Mouse (Mus musculus): ENCODE results near the gene Gm9045. TPM values are rescaled to one million over a fixed set of nuclear protein-coding genes. Genes with fewer than 3 reads are reported as not detected.

Gene Gm9045
- not detected in 2 replicates for polyA plus RNA-seq (2021; fragmentation: Nextera tagmentation)
- long read RNA-seq, experiment 1 = 0 reads
- long read RNA-seq, experiment 2 = 0 reads

DNA sequence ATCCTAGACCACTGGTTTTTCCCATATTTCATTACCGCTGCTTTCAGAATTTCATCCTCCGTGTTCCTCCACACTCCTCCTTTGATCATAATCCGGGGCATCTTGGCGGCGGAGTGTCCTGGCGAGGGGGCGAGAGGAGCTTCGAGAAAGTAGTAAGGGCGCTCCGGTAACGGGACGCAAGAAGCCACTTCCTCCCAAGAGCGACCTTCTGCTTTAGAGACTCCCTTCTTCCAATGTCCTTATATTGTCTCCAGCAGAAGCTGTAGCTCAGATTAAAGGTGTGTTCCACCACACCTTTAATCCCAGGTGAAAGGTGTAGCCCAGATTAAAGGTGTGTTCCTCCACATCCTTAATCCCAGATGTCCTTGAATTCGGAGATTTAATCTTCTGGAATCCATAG is at the start of gene Gm9045:
TSS of gene Gm9045 (minus strand) at position 101 of the 400 bp plus-strand sequence.

DNA sequence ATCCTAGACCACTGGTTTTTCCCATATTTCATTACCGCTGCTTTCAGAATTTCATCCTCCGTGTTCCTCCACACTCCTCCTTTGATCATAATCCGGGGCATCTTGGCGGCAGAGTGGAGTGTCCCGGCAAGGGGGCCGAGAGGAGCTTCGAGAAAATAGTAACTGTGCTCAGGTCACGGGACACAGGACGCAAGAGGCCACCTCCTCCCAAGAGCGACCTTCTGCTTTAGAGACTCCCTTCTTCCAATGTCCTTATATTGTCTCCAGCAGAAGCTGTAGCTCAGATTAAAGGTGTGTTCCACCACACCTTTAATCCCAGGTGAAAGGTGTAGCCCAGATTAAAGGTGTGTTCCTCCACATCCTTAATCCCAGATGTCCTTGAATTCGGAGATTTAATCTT is 16.4 kb upstream of the Gm9045 start, which contains the start of gene Gm9049:
TSS of gene Gm9049 (minus strand) at position 101 of the 400 bp plus-strand sequence.

DNA sequence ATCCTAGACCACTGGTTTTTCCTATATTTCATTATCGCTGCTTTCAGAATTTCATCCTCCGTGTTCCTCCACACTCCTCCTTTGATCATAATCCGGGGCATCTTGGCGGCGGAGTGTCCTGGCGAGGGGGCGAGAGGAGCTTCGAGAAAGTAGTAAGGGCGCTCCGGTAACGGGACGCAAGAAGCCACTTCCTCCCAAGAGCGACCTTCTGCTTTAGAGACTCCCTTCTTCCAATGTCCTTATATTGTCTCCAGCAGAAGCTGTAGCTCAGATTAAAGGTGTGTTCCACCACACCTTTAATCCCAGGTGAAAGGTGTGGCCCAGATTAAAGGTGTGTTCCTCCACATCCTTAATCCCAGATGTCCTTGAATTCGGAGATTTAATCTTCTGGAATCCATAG is 10.9 kb upstream of the Gm9045 start, which contains the start of gene Gm9048:
TSS of gene Gm9048 (minus strand) at position 101 of the 400 bp plus-strand sequence.

DNA sequence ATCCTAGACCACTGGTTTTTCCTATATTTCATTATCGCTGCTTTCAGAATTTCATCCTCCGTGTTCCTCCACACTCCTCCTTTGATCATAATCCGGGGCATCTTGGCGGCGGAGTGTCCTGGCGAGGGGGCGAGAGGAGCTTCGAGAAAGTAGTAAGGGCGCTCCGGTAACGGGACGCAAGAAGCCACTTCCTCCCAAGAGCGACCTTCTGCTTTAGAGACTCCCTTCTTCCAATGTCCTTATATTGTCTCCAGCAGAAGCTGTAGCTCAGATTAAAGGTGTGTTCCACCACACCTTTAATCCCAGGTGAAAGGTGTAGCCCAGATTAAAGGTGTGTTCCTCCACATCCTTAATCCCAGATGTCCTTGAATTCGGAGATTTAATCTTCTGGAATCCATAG is 5.5 kb upstream of the Gm9045 start, which contains the start of gene Gm9046:
TSS of gene Gm9046 (minus strand) at position 101 of the 400 bp plus-strand sequence.

DNA sequence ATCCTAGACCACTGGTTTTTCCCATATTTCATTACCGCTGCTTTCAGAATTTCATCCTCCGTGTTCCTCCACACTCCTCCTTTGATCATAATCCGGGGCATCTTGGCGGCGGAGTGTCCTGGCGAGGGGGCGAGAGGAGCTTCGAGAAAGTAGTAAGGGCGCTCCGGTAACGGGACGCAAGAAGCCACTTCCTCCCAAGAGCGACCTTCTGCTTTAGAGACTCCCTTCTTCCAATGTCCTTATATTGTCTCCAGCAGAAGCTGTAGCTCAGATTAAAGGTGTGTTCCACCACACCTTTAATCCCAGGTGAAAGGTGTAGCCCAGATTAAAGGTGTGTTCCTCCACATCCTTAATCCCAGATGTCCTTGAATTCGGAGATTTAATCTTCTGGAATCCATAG is 5.3 kb downstream of the Gm9045 start, which contains the start of gene Gm9044:
TSS of gene Gm9044 (minus strand) at position 101 of the 400 bp plus-strand sequence.

DNA sequence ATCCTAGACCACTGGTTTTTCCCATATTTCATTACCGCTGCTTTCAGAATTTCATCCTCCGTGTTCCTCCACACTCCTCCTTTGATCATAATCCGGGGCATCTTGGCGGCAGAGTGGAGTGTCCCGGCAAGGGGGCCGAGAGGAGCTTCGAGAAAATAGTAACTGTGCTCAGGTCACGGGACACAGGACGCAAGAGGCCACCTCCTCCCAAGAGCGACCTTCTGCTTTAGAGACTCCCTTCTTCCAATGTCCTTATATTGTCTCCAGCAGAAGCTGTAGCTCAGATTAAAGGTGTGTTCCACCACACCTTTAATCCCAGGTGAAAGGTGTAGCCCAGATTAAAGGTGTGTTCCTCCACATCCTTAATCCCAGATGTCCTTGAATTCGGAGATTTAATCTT is 10.8 kb downstream of the Gm9045 start, which contains the start of gene Gm9040:
TSS of gene Gm9040 (minus strand) at position 101 of the 400 bp plus-strand sequence.

DNA sequence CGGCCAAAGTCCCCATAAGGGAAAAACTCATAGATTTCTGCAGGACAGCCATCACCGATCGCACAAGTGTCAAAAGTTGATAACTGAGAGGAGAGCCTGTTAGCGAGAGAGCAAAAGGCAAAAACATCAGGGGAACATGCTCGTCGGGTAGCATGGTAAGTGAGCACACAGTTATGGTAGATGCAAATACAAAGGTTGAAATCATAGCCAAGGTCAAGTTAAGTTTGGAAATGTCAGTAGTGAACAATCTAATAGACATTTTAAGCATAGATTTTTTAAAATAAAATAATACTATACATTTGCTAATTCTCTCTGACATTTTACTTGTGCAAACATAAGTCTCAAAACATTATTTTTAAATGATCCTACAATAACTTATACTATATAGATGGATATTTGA is 42.7 kb downstream of the Gm9045 start, which contains the start of gene Iltifb:
TSS of gene Iltifb (minus strand) at position 101 of the 400 bp plus-strand sequence.

Other genes with a start within 250 kb of the Gm9045 start
- 3.9 and 4.5 TPM in 2 replicates for gene Mdm1, start 196.0 kb downstream of the Gm9045 start, polyA plus RNA-seq (2021; fragmentation: Nextera tagmentation)
- 0.23 and 0.39 TPM in 2 replicates for gene Il22, start 132.9 kb downstream of the Gm9045 start, polyA plus RNA-seq (2021; fragmentation: Nextera tagmentation)
- not detected in 2 replicates for gene Gm32717, start 97.1 kb downstream of the Gm9045 start, polyA plus RNA-seq (2021; fragmentation: Nextera tagmentation)
- not detected in 2 replicates for gene Gm32802, start 79.1 kb downstream of the Gm9045 start, polyA plus RNA-seq (2021; fragmentation: Nextera tagmentation)
- gene Iltifb, start 42.8 kb downstream of the Gm9045 start, polyA plus RNA-seq (2021; fragmentation: Nextera tagmentation) = 0.41 and 0.59 TPM in 2 replicates
- not detected in 2 replicates for gene Gm9040, start 10.9 kb downstream of the Gm9045 start, polyA plus RNA-seq (2021; fragmentation: Nextera tagmentation)
- gene Gm9044, start 5.4 kb downstream of the Gm9045 start, polyA plus RNA-seq (2021; fragmentation: Nextera tagmentation) = not detected in 2 replicates
- not detected in 2 replicates for gene Gm9046, start 5.4 kb upstream of the Gm9045 start, polyA plus RNA-seq (2021; fragmentation: Nextera tagmentation)
- not detected in 2 replicates for gene Gm9048, start 10.8 kb upstream of the Gm9045 start, polyA plus RNA-seq (2021; fragmentation: Nextera tagmentation)
- gene Gm9049, start 16.3 kb upstream of the Gm9045 start, polyA plus RNA-seq (2021; fragmentation: Nextera tagmentation) = not detected in 2 replicates
- gene Ifng, start 103.2 kb upstream of the Gm9045 start, polyA plus RNA-seq (2021; fragmentation: Nextera tagmentation) = not detected in 2 replicates